Mouse (Mus musculus) ES-E14 (cell line): ENCODE data around the gene Fhit. TPM values are rescaled to one million over a fixed set of nuclear protein-coding genes. Genes with fewer than 3 reads are reported as not detected.

Experiments
- DNase-seq: peaks from one replicate; pipeline ENCODE4 v3.0.0-alpha.2; 2013; ENCODE audit warnings: low read depth, low spot score
- H3K27ac ChIP-seq: 2 replicates; pipeline ENCODE4 v1.5.1; 2012; ENCODE audit warnings: low read depth, mild to moderate bottlenecking, low read length, moderate library complexity, mixed read lengths; ENCODE audit not compliant: poor library complexity, insufficient read depth, severe bottlenecking
- H3K36me3 ChIP-seq: 2 replicates; pipeline ENCODE4 v1.6.1; 2012; ENCODE audit warnings: mild to moderate bottlenecking, low read length, moderate library complexity, mixed read lengths; ENCODE audit not compliant: control insufficient read depth, poor library complexity, insufficient read depth, severe bottlenecking
- H3K4me1 ChIP-seq, 2 experiments: fragments of 150-350 bp in 1 of 2; sonication (generic) in 1 of 2; 2 replicates each; pipeline ENCODE4 v1.6.1; 2012; ENCODE audit warnings: low read length in 2 of 2, mild to moderate bottlenecking in 1 of 2, mixed read lengths in 1 of 2; ENCODE audit not compliant: control insufficient read depth in 2 of 2, insufficient read depth in 2 of 2, poor library complexity in 1 of 2
- H3K4me3 ChIP-seq, 2 experiments: fragments of 150-350 bp in 1 of 2; sonication (generic) in 1 of 2; 2 replicates each; pipeline ENCODE4 v1.5.1; 2012; ENCODE audit warnings: low read length in 2 of 2, low read depth in 1 of 2, mild to moderate bottlenecking in 1 of 2, mixed read lengths in 1 of 2; ENCODE audit not compliant: insufficient read depth in 1 of 2, poor library complexity in 1 of 2, severe bottlenecking in 1 of 2
- H3K9ac ChIP-seq: 2 replicates; pipeline ENCODE4 v1.6.1; 2012; ENCODE audit warnings: low read depth, mild to moderate bottlenecking, low read length, mixed read lengths; ENCODE audit not compliant: poor library complexity, insufficient read depth, severe bottlenecking
- H3K9me3 ChIP-seq: fragments of 150-350 bp; sonication (generic); 2 replicates; pipeline ENCODE4 v1.6.1; 2012; ENCODE audit warnings: low read depth, mild to moderate bottlenecking, low read length; ENCODE audit not compliant: control insufficient read depth, insufficient read depth
- CHD2 ChIP-seq: IDR thresholded peaks from 2 replicates; pipeline ENCODE4 v1.6.1; 2014; ENCODE audit warnings: mild to moderate bottlenecking, low read depth, low read length, inconsistent platforms
- HCFC1 ChIP-seq: IDR thresholded peaks from 2 replicates; pipeline ENCODE4 v1.6.1; 2012; ENCODE audit warnings: low read length, inconsistent platforms, borderline replicate concordance; ENCODE audit not compliant: insufficient read depth
- MAFK ChIP-seq: IDR thresholded peaks from 2 replicates; pipeline ENCODE4 v1.6.1; 2014; ENCODE audit warnings: mild to moderate bottlenecking, low read depth, low read length, inconsistent platforms; ENCODE audit not compliant: insufficient read depth
- ZC3H11A ChIP-seq: IDR thresholded peaks from 2 replicates; pipeline ENCODE4 v1.6.1; 2012; ENCODE audit warnings: low read depth, mild to moderate bottlenecking, inconsistent platforms, low read length, borderline replicate concordance
- ZNF384 ChIP-seq: IDR thresholded peaks from 2 replicates; pipeline ENCODE4 v1.6.1; 2012; ENCODE audit warnings: low read depth, low read length, inconsistent platforms
- in situ Hi-C, 2 experiments: fragments of 600-800 bp; cut with MboI; formaldehyde crosslinking; loops; one replicate each; pipeline ENCODE4 v1.15.1; 2025; ENCODE audit warnings: low sequenced_read_pairs in 2 of 2, inconsistent platforms in 1 of 2; ENCODE audit not compliant: unreplicated experiment in 2 of 2
- total RNA-seq: library from RNA; depleted of rRNA; stranded (reverse); fragments of 300-350 nt; gene quantifications from 2 replicates; pipeline ENCODE4 v1.2.3, GENCODE M21; 2012; rRNA removed

The Fhit gene
- total RNA-seq, 1 experiment: 1.0 TPM

DNA sequence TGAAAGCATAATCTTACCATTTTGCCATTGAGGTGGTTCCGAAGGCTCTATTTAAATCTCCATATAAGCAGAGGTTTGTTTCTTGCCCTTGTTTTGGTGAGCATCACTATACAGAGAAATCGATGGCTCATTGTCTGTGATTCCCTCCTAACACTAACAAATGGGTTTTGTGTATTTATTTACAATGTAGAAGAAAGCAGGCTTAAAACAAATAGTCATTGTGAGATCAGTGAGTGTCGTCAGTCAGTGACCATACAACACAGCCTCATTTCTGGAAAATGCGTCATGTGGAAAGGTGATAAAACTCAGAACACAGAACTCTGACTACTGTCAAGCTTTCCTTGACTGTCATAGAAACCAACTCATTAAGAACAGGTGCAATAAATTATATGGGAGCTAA lies 1632.6 kb downstream of the Fhit start:
- DNase-seq: no peak
- H3K27ac ChIP-seq: no peak overlapping the region
- H3K9ac ChIP-seq: no peak overlapping the region
- H3K4me1 ChIP-seq: 0 out of 4 replicates have a peak, but pooled peaks cover 0 to 2% of the 10 kb centered on the region in 2 experiments
- in situ Hi-C loops: no loop called here
- no peak overlapping the region for H3K4me3 ChIP-seq
- no peaks in the 10 kb centered on the region for H3K36me3 ChIP-seq
- TF ChIP-seq ZNF384 (no peak), HCFC1 (no peak), ZC3H11A (no peak), MAFK (no peak), CHD2 (no peak)
- no peaks in the 10 kb centered on the region for H3K9me3 ChIP-seq

- no peak overlapping the region for H3K4me3 ChIP-seq
- H3K9ac ChIP-seq: no peak overlapping the region
- H3K36me3 ChIP-seq: no peaks in the 10 kb centered on the region
- no peak overlapping the region for H3K27ac ChIP-seq
- in situ Hi-C loops: no loop called here
- no peak for DNase-seq
- no peaks in the 10 kb centered on the region for H3K9me3 ChIP-seq
- TF ChIP-seq HCFC1 (no peak), ZNF384 (no peak), MAFK (no peak), ZC3H11A (no peak), CHD2 (no peak)
- 0 out of 4 replicates have a peak, but pooled peaks cover 0 to 2% of the 10 kb centered on the region in 2 experiments for H3K4me1 ChIP-seq
These were observed 1635.7 kb downstream of the Fhit start for GRCm38 (mm10) chr14:9526136-9526535.

GRCm38 (mm10) chr14:9517651-9518050 lies 1644.2 kb downstream of the Fhit start:
- Histone ChIP-seq H3K27ac (no peak overlapping the region), H3K4me3 (no peak overlapping the region), H3K36me3 (no peaks in the 10 kb centered on the region), H3K4me1 (no peaks in the 10 kb centered on the region), H3K9ac (no peak overlapping the region), H3K9me3 (no peaks in the 10 kb centered on the region)
- in situ Hi-C loops: no loop called here
- no peak for DNase-seq
- no peak for TF ChIP-seq ZC3H11A
- no peak for TF ChIP-seq MAFK
- no peak for TF ChIP-seq ZNF384
- no peak for TF ChIP-seq CHD2
- TF ChIP-seq HCFC1: no peak

- in situ Hi-C loops: no loop called here
These were observed 1652.2 kb downstream of the Fhit start for GRCm38 (mm10) chr14:9509678-9510077.

More at GRCm38 (mm10) chr14:9509678-9510077, 1652.2 kb downstream of the Fhit start:
- Histone ChIP-seq H3K4me3 (no peak overlapping the region), H3K36me3 (no peaks in the 10 kb centered on the region), H3K9me3 (no peaks in the 10 kb centered on the region), H3K4me1 (no peaks in the 10 kb centered on the region), H3K27ac (no peak overlapping the region), H3K9ac (no peak overlapping the region)
- TF ChIP-seq CHD2 (no peak), ZC3H11A (no peak)
- DNase-seq: no peak

Other genes starting within 250 kb of the Fhit start
- 0.85 and 0.94 TPM in 2 replicates for gene Gm3839, start 194.7 kb upstream of the Fhit start, total RNA-seq